Comparison of ENCODE assay signal across 22 mouse cellular contexts in genomic region chr4:56815131-56815530, GRCm38 (mm10).
"Had no signal": no experiment of that assay in that cellular context is flagged by ENCODE, and none has a peak within 500 bp of the region (broad histone marks: within the 10 kb centered on the region; RNA-seq: fewer than 3 reads in every experiment).

No protein-coding gene starts in this region.

- H3K9ac ChIP-seq: kidney, embryonic 15.5 days; liver, embryonic 13.5 days; lung, embryonic 14.5 days; midbrain, embryonic 12.5 days; midbrain, embryonic 15.5 days; neural tube, embryonic 12.5 days; neural tube, embryonic 15.5 days had no signal

- H3K4me1 ChIP-seq: liver, embryonic 13.5 days; midbrain, embryonic 12.5 days; midbrain, embryonic 15.5 days; neural tube, embryonic 12.5 days; neural tube, embryonic 15.5 days had no signal

- H3K4me2 ChIP-seq: kidney, embryonic 15.5 days; liver, embryonic 13.5 days; lung, embryonic 14.5 days; midbrain, embryonic 12.5 days; midbrain, embryonic 15.5 days; neural tube, embryonic 12.5 days; neural tube, embryonic 15.5 days had no signal

- H3K9me3 ChIP-seq: kidney, embryonic 15.5 days; liver, embryonic 13.5 days; midbrain, embryonic 12.5 days; midbrain, embryonic 15.5 days; neural tube, embryonic 12.5 days; neural tube, embryonic 15.5 days had no signal

- DNase-seq: kidney, adult 11 months; kidney, adult 8-10 months; kidney, postnatal 10 days; kidney, postnatal 36 days; layer of hippocampus, postnatal 36 days; liver, embryonic 13.5 days; lung, embryonic 14.5 days; right cerebral cortex, adult 18-20 months; right cerebral cortex, postnatal 14 days; right cerebral cortex, postnatal 4 days; thymus, adult 2 months; thymus, postnatal 14 days; thymus, postnatal 4 days had no signal

- H3K27me3 ChIP-seq: kidney, embryonic 15.5 days; liver, embryonic 13.5 days; midbrain, embryonic 12.5 days; midbrain, embryonic 15.5 days; neural tube, embryonic 12.5 days; neural tube, embryonic 15.5 days had no signal

- H3K4me3 ChIP-seq: kidney, embryonic 15.5 days; left cerebral cortex, adult 2 months; liver, embryonic 13.5 days; midbrain, embryonic 12.5 days; midbrain, embryonic 15.5 days; neural tube, embryonic 12.5 days; neural tube, embryonic 15.5 days had no signal

- H3K27ac ChIP-seq: kidney, embryonic 15.5 days; left cerebral cortex, adult 2 months; liver, embryonic 13.5 days; macrophage; midbrain, embryonic 12.5 days; midbrain, embryonic 15.5 days; neural tube, embryonic 12.5 days; neural tube, embryonic 15.5 days; stomach, postnatal 0 days had no signal

- ATAC-seq: lung, postnatal 0 days; midbrain, embryonic 15.5 days had no signal
